Mouse (Mus musculus): ENCODE measurements around the gene Cpox. TPM values are rescaled to one million over a fixed set of nuclear protein-coding genes. Genes with fewer than 3 reads are reported as not detected.
"Not testable (repeated sequence)": the region's sequence is repeated elsewhere in the genome, so short reads cannot be mapped to it uniquely, and the experiment has no call there.

Cpox gene
- total and polyA plus RNA-seq, 3 experiments = 70.3 to 77.2 (median 75.6) TPM

GRCm38 (mm10) chr16:58663816-58664215 lies 6.3 kb upstream of the Cpox start:
- in situ Hi-C loops (cut with MboI; ENCODE audit: low pct_ligation_motif_present, low pct_unique_long_range_greater_than_20kb, low sequenced_read_pairs) = loop anchor here (5.0 to 25.0 kb wide), 4 partner anchors 212 to 1002 kb away; partner anchors contain the start of gene Gabrr3
- no peaks in the 10 kb centered on the region for H3K4me1 ChIP-seq (ENCODE audit: control insufficient read depth in 1 of 2, insufficient read depth in 2 of 2)
- no peaks in the 10 kb centered on the region for H3K79me2 ChIP-seq (replicated peaks; ENCODE audit: control insufficient read depth, extremely low read depth, insufficient read depth, poor library complexity, severe bottlenecking)
- TF ChIP-seq NELFE (IDR thresholded peaks at IDR 0.05; ENCODE audit: low read depth, low read length) = no peak
- no peak for TF ChIP-seq NRF1 (IDR thresholded peaks at IDR 0.05; ENCODE audit: low read depth, low read length)
- TF ChIP-seq MEF2A (IDR thresholded peaks at IDR 0.05; ENCODE audit: borderline replicate concordance, low read depth, low read length) = no peak
- TF ChIP-seq UBTF (IDR thresholded peaks at IDR 0.05; ENCODE audit: low read depth, low read length) = no peak
- no peak for TF ChIP-seq ELF1 (IDR thresholded peaks at IDR 0.05; ENCODE audit: low read depth, low read length)
- TF ChIP-seq ZNF384 (IDR thresholded peaks at IDR 0.05; ENCODE audit: low read depth, low read length) = no peak
- no peak for TF ChIP-seq ZC3H11A (IDR thresholded peaks at IDR 0.05; ENCODE audit: low read depth, low read length)
- TF ChIP-seq KAT2A (IDR thresholded peaks at IDR 0.05; ENCODE audit: insufficient replicate concordance, low read length) = no peak
- TF ChIP-seq USF2 (conservative IDR thresholded peaks at IDR 0.05; ENCODE audit: low read depth, low read length) = no peak
- no peak for TF ChIP-seq IRF4 (IDR thresholded peaks at IDR 0.05; ENCODE audit: low read depth, low read length)
- TF ChIP-seq POLR2AphosphoS2 (IDR thresholded peaks at IDR 0.05; ENCODE audit: low read depth, low read length) = no peak
- TF ChIP-seq MYC (IDR thresholded peaks at IDR 0.05; ENCODE audit: low read depth, low read length) = no peak
- no peak for TF ChIP-seq TBP (conservative IDR thresholded peaks at IDR 0.05; ENCODE audit: low read depth, low read length)
- TF ChIP-seq GABPA (IDR thresholded peaks at IDR 0.05; ENCODE audit: insufficient replicate concordance, low read depth, low read length) = no peak
- TF ChIP-seq SIN3A (IDR thresholded peaks at IDR 0.05; ENCODE audit: low read length) = no peak
- TF ChIP-seq CHD1 (IDR thresholded peaks at IDR 0.05; ENCODE audit: low read depth, low read length) = no peak
- no peak overlapping the region for H3K27ac ChIP-seq (ENCODE audit: insufficient read depth, low read depth)
- H3K27me3 ChIP-seq (replicated peaks) = no peaks in the 10 kb centered on the region
- no peaks in the 10 kb centered on the region for H3K36me3 ChIP-seq (replicated peaks in 1 of 2; ENCODE audit: control insufficient read depth in 1 of 2, insufficient read depth in 1 of 2, low read length in 1 of 2)
- dilution Hi-C loops (cut with MboI; ENCODE audit: extremely low pct_ligation_motif_present, extremely low pct_unique_long_range_greater_than_20kb, low sequenced_read_pairs) = no loop called here
- H3K4me2 ChIP-seq (ENCODE audit: insufficient read depth, low read depth, poor library complexity, severe bottlenecking) = no peak overlapping the region
- no peaks in the 10 kb centered on the region for H3K9me3 ChIP-seq (replicated peaks; ENCODE audit: low read length)
- no peak overlapping the region for H3K4me3 ChIP-seq (replicated peaks in 1 of 3; ENCODE audit: low read depth in 2 of 3, low read length in 2 of 3, poor library complexity in 1 of 3)
- no peak for DNase-seq (ENCODE audit: extremely low read depth)
- H3K9ac ChIP-seq (ENCODE audit: insufficient read depth, low read depth) = no peak overlapping the region

- dilution Hi-C loops (cut with MboI; ENCODE audit: extremely low pct_ligation_motif_present, extremely low pct_unique_long_range_greater_than_20kb, low sequenced_read_pairs); H3K27ac ChIP-seq (ENCODE audit: insufficient read depth, low read depth); H3K4me3 ChIP-seq (replicated peaks in 1 of 3; ENCODE audit: low read depth in 2 of 3, low read length in 2 of 3, poor library complexity in 1 of 3); H3K9me3 ChIP-seq (replicated peaks; ENCODE audit: low read length); H3K79me2 ChIP-seq (replicated peaks; ENCODE audit: control insufficient read depth, extremely low read depth, insufficient read depth, poor library complexity, severe bottlenecking); DNase-seq (ENCODE audit: extremely low read depth); H3K4me2 ChIP-seq (ENCODE audit: insufficient read depth, low read depth, poor library complexity, severe bottlenecking); H3K9ac ChIP-seq (ENCODE audit: insufficient read depth, low read depth); H3K36me3 ChIP-seq (replicated peaks in 1 of 2; ENCODE audit: control insufficient read depth in 1 of 2, insufficient read depth in 1 of 2, low read length in 1 of 2); H3K27me3 ChIP-seq (replicated peaks); H3K4me1 ChIP-seq (ENCODE audit: control insufficient read depth in 1 of 2, insufficient read depth in 2 of 2): not testable (repeated sequence)
- peak; percentile 58; the same call in 1 of the 2 replicates for TF ChIP-seq TBP (conservative IDR thresholded peaks at IDR 0.05; ENCODE audit: low read depth, low read length)
- in situ Hi-C loops (cut with MboI; ENCODE audit: low pct_ligation_motif_present, low pct_unique_long_range_greater_than_20kb, low sequenced_read_pairs) = loop anchor here (5.0 to 25.0 kb wide), 4 partner anchors 38 to 1003 kb away; partner anchors contain the start of gene Gabrr3
These were observed 5.0 kb upstream of the Cpox start for GRCm38 (mm10) chr16:58665137-58665536.

GRCm38 (mm10) chr16:58666681-58667080 lies 3.4 kb upstream of the Cpox start:
- H3K79me2 ChIP-seq (replicated peaks; ENCODE audit: control insufficient read depth, extremely low read depth, insufficient read depth, poor library complexity, severe bottlenecking) = peaks cover 16% of the 10 kb centered on the region
- in situ Hi-C loops (cut with MboI; ENCODE audit: low pct_ligation_motif_present, low pct_unique_long_range_greater_than_20kb, low sequenced_read_pairs) = loop anchor here (5.0 to 25.0 kb wide), 4 partner anchors 39 to 1004 kb away; partner anchors contain the start of gene Gabrr3

More at GRCm38 (mm10) chr16:58666681-58667080, 3.4 kb upstream of the Cpox start:
- H3K4me1 ChIP-seq (ENCODE audit: control insufficient read depth in 1 of 2, insufficient read depth in 2 of 2) = peaks cover 2 to 15% of the 10 kb centered on the region in 2 experiments
- DNase-seq (ENCODE audit: extremely low read depth); H3K27ac ChIP-seq (ENCODE audit: insufficient read depth, low read depth); H3K27me3 ChIP-seq (replicated peaks); H3K9ac ChIP-seq (ENCODE audit: insufficient read depth, low read depth); H3K4me3 ChIP-seq (replicated peaks in 1 of 3; ENCODE audit: low read depth in 2 of 3, low read length in 2 of 3, poor library complexity in 1 of 3); dilution Hi-C loops (cut with MboI; ENCODE audit: extremely low pct_ligation_motif_present, extremely low pct_unique_long_range_greater_than_20kb, low sequenced_read_pairs); H3K36me3 ChIP-seq (replicated peaks in 1 of 2; ENCODE audit: control insufficient read depth in 1 of 2, insufficient read depth in 1 of 2, low read length in 1 of 2); H3K4me2 ChIP-seq (ENCODE audit: insufficient read depth, low read depth, poor library complexity, severe bottlenecking); H3K9me3 ChIP-seq (replicated peaks; ENCODE audit: low read length): not testable (repeated sequence)

Data from CH12.LX (cell line).